Mouse (Mus musculus) liver, embryonic 14.5 days (tissue): ENCODE data around the gene Rbm28. TPM values are rescaled to one million over a fixed set of nuclear protein-coding genes. Genes with fewer than 3 reads are reported as not detected.
A peak's percentile ranks its signal among the peaks of the same experiment; 100 is the strongest.

Experiments used
- ATAC-seq: fragments of 200-750 bp; cut with Nextera tagmentation; 2 replicates; pipeline ENCODE4 v1.8.0; 2017; ENCODE audit warnings: moderate number of reproducible peaks, mild to moderate bottlenecking, moderate library complexity; ENCODE audit not compliant: insufficient read depth
- DNase-seq, 3 experiments: peaks; one replicate each; pipeline ENCODE4 v3.0.0-alpha.2; 2012 to 2013; ENCODE audit warnings: low read depth in 3 of 3, low spot score in 3 of 3
- H3K27ac ChIP-seq: fragments of 300-500 bp; sonication (generic); 2 replicates; pipeline ENCODE4 v1.5.1; 2014; ENCODE audit warnings: moderate library complexity, mild to moderate bottlenecking, control low read depth, inconsistent platforms
- H3K27me3 ChIP-seq: fragments of 300-500 bp; sonication (generic); 2 replicates; pipeline ENCODE4 v1.6.1; 2014; ENCODE audit warnings: mild to moderate bottlenecking, low read length, moderate library complexity; ENCODE audit not compliant: control insufficient read depth, insufficient read depth
- H3K36me3 ChIP-seq: fragments of 300-500 bp; sonication (generic); replicated peaks from 2 replicates; pipeline ENCODE4 v1.6.1; 2014; ENCODE audit warnings: low read depth; ENCODE audit not compliant: control insufficient read depth, insufficient read depth
- H3K4me1 ChIP-seq, 2 experiments: fragments of 200-500 bp in 1 of 2; fragments of 300-500 bp in 1 of 2; sonication (generic) in 1 of 2; replicated peaks; 2 replicates each; pipeline ENCODE4 v1.6.1; 2012 to 2014; ENCODE audit warnings: antibody characterized with exemption in 1 of 2, inconsistent platforms in 1 of 2, low read length in 1 of 2; ENCODE audit not compliant: control insufficient read depth in 2 of 2, insufficient read depth in 2 of 2
- H3K4me2 ChIP-seq: fragments of 300-500 bp; sonication (generic); 2 replicates; pipeline ENCODE4 v1.6.1; 2014; ENCODE audit warnings: low read depth, mild to moderate bottlenecking, control low read depth, moderate library complexity
- H3K4me3 ChIP-seq, 2 experiments: fragments of 200-500 bp in 1 of 2; fragments of 300-500 bp in 1 of 2; sonication (generic) in 1 of 2; 2 replicates each; pipeline ENCODE4 v1.5.1; 2012 to 2014; ENCODE audit warnings: low read depth in 2 of 2, low read length in 2 of 2, mild to moderate bottlenecking in 2 of 2, control low read depth in 1 of 2, inconsistent platforms in 1 of 2, moderate library complexity in 1 of 2; ENCODE audit not compliant: insufficient read depth in 1 of 2
- H3K9ac ChIP-seq: fragments of 300-500 bp; sonication (generic); replicated peaks from 2 replicates; pipeline ENCODE4 v1.6.1; 2014; ENCODE audit warnings: mild to moderate bottlenecking, control low read depth, moderate library complexity
- H3K9me3 ChIP-seq: fragments of 300-500 bp; sonication (generic); 2 replicates; pipeline ENCODE4 v1.6.1; 2016; ENCODE audit warnings: low read length, mixed read lengths; ENCODE audit not compliant: control insufficient read depth
- CTCF ChIP-seq: IDR thresholded peaks from 2 replicates; pipeline ENCODE4 v1.5.1; 2016; ENCODE audit warnings: antibody characterized with exemption, low read depth, control low read depth
- EP300 ChIP-seq: IDR thresholded peaks from 2 replicates; pipeline ENCODE4 v1.6.1; 2016; ENCODE audit warnings: antibody characterized with exemption, low read depth
- WGBS: fragments of 180-500 bp; shearing (Covaris S2); extraction: QIAGEN DNeasy Blood & Tissue Kit; methylation state at CpG from one replicate; pipeline ENCODE4 v1.1.7; 2014; ENCODE audit not compliant: insufficient replicate concordance; 5-methylcytosine and 5-hydroxymethylcytosine counted together
- polyA plus RNA-seq, 2 experiments: library from polyadenylated mRNA; depleted of rRNA in 1 of 2; stranded (reverse) in 1 of 2; unstranded in 1 of 2; fragments of >200 nt; fragmentation: Nextera tagmentation in 1 of 2; extraction: Ambion mirVana in 1 of 2; gene quantifications; 2 replicates each; pipeline versions ENCODE4 v1.2.1 to v1.2.3; 2012 to 2014

Gene Rbm28
- polyA plus RNA-seq, 2 experiments = 9.9 to 11.6 TPM

DNA sequence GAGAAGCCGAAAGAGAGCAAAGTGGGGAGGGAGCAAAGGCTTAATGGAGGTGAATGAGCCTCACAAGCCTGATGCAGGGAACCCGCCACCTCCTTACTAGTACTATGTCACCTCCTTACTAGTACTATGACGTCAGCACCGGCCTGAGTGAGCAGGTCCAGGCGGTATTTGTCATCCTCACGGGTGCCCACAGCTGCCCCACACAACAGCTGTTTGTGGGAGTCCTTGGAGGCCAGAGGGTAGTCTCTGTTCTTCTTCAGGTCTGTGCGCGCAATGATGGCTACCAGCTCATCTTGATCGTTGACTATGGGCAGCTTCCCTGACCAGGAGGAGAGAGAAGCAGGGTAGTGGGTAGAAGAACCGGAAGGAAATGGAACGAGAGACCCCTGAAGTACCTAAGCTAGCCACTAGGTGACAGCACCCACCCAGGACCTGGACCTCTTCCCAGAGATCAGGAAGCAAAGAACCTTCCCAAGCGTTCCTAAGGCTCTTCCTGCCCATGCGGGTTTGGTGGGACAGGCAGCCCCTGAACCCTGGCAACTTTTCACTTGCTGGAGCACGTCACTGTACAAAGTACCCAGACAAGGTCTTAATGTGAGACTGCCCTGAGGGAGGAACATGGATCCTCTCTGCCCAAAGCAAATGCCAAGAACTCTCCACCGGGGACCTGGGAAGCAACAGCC, 40.3 kb upstream of the Rbm28 start:
- Histone ChIP-seq H3K4me2 (no peak overlapping the region), H3K4me3 (no peak overlapping the region), H3K27me3 (no peaks in the 10 kb centered on the region), H3K9ac (no peak overlapping the region), H3K9me3 (no peaks in the 10 kb centered on the region), H3K4me1 (no peaks in the 10 kb centered on the region), H3K36me3 (no peaks in the 10 kb centered on the region), H3K27ac (no peak overlapping the region)
- no peak for DNase-seq
- 47% methylated on average over 15 of the region's 15 CpGs for WGBS
- ATAC-seq = no peak
- TF ChIP-seq CTCF (peak; percentile 85), EP300 (no peak)

DNA sequence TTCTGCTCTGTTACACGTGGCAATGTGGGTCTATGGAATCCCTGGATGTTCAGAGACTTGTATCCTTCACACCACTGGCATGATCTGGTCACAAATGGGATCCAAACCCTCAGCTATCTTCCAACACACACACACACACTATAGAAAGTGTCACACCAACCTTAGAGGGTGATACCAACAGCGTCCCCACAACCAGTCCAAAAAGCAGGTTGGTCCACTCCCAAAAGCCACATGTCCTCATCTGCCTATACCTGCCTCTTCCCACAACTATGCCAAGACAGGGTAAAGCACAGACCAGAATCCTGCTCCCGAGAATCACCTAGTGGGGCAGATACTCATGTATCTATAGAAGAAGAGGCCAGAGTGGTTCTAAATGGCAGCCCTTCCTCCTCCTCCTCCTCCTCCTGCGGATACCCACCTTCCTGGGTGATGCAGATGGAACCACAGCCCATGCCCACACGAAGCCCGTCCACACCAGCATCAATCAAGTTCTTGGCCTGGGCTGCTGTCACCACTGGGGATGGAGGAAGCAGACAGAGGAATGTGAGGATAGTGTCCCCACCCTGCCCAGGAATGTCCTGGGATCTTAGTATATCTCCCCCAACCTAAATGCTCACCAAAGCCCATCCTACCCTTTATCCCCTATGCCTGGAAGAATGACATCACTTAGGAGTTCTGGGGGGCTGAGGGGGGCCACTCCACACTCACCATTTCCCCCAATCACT, 39.2 kb upstream of the Rbm28 start:
- Histone ChIP-seq H3K4me1 (0 out of 4 replicates have a peak, but pooled peaks cover 0 to 1% of the 10 kb centered on the region in 2 experiments), H3K9me3 (no peaks in the 10 kb centered on the region), H3K4me3 (no peak overlapping the region), H3K36me3 (no peaks in the 10 kb centered on the region), H3K4me2 (no peak overlapping the region), H3K9ac (no peak overlapping the region), H3K27me3 (no peaks in the 10 kb centered on the region; the same call in 1 of the 2 replicates), H3K27ac (no peak overlapping the region)
- TF ChIP-seq CTCF (no peak), EP300 (no peak)
- 66% methylated on average over 6 of the region's 6 CpGs for WGBS
- no peak for DNase-seq
- ATAC-seq = no peak

DNA sequence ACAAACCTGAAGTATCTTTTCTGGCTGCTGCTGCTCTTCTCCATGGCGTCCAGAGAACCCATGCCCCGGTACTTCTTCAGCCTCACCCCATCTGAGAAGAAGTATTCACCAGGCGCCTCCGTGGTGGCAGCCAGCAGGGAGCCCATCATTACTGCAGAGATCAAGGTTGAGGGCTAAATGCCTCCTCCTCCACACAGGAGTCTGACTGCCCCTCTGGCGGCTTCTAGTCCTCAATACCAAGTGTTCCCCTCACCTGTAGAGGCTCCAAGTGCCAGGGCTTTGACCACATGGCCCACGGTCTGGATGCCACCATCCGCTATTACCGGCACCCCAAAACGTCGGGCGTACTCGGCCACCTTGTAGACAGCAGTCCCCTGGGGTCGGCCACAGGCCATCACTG, 38.3 kb upstream of the Rbm28 start:
- H3K9ac ChIP-seq = no peak overlapping the region
- 79% methylated on average over 13 of the region's 13 CpGs for WGBS
- DNase-seq (no peak), ATAC-seq (no peak)
- no peak overlapping the region for H3K4me3 ChIP-seq
- no peaks in the 10 kb centered on the region for H3K36me3 ChIP-seq
- no peak overlapping the region for H3K4me2 ChIP-seq
- TF ChIP-seq EP300 (no peak), CTCF (no peak)
- H3K27me3 ChIP-seq = no peaks in the 10 kb centered on the region; the same call in 1 of the 2 replicates
- no peaks in the 10 kb centered on the region for H3K9me3 ChIP-seq
- H3K27ac ChIP-seq = no peak overlapping the region
- peaks cover 0 to 2% of the 10 kb centered on the region in 2 experiments; a peak in 1 of 4 replicates for H3K4me1 ChIP-seq

DNA sequence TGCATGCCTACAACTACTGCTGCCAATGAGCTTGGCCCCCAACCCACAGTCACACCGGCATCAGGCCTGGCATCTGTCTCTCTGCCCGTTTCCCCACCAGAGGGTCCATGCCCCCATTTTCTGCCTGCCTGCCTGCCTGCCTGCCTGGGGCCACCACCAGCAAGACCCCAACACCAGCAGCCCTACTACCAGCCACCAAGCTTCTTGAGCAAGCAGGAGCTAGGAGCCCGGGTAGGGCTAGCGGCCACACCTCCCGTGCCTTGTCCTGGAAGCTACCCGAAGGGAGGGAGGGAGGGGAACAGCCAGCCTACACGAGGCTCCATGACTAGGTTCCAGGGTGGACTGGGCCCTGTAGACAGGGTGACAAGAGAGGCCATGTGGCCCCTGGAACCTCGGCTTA, 37.2 kb upstream of the Rbm28 start:
- no peak for TF ChIP-seq EP300
- no peak for TF ChIP-seq CTCF
- no peak for DNase-seq
- H3K36me3 ChIP-seq = no peaks in the 10 kb centered on the region
- H3K4me3 ChIP-seq = no peak overlapping the region
- no peak overlapping the region for H3K4me2 ChIP-seq
- H3K27ac ChIP-seq = no peak overlapping the region
- no peaks in the 10 kb centered on the region; the same call in none of the 2 replicates for H3K27me3 ChIP-seq
- no peak for ATAC-seq
- 73% methylated on average over 8 of the region's 8 CpGs for WGBS
- no peaks in the 10 kb centered on the region for H3K9me3 ChIP-seq
- peaks cover 0 to 2% of the 10 kb centered on the region in 2 experiments; a peak in 1 of 4 replicates for H3K4me1 ChIP-seq
- H3K9ac ChIP-seq = no peak overlapping the region

DNA sequence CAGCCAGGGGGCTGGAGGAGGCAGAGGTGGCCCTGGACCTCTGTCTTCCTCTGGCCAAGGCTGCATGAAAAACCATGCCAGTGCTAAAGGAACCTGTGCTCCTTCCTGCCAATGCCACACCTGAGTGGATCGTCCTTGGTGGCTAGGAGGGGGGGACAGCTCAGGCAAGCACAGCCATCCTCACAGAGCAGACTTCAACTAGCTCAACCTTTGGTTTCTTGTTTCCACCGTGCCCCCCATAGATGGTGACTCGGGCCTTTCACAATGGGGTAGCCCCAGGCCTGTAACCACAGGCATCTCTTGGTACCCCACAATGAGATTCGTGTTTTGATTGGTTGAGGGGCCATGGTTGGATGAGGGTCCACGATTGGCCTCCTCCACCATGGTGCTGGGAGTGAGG, 36.5 kb upstream of the Rbm28 start:
- Histone ChIP-seq H3K4me3 (no peak overlapping the region), H3K36me3 (no peaks in the 10 kb centered on the region), H3K27ac (no peak overlapping the region), H3K9ac (no peak overlapping the region), H3K4me2 (no peak overlapping the region), H3K27me3 (no peaks in the 10 kb centered on the region; the same call in none of the 2 replicates), H3K4me1 (peaks cover 0 to 2% of the 10 kb centered on the region in 2 experiments; a peak in 1 of 4 replicates), H3K9me3 (no peaks in the 10 kb centered on the region)
- DNase-seq = no peak
- 61% methylated on average over 5 of the region's 5 CpGs for WGBS
- TF ChIP-seq EP300 (no peak), CTCF (no peak)
- ATAC-seq = no peak
